Mouse (Mus musculus): ENCODE measurements around the gene Gm17304. TPM values are rescaled to one million over a fixed set of nuclear protein-coding genes. Genes with fewer than 3 reads are reported as not detected.

Gene Gm17304
- total and polyA plus RNA-seq, 2 experiments from 2014 or later = not detected

- Histone ChIP-seq H3K4me2 (ENCODE audit: low read depth, low read length, poor library complexity, severe bottlenecking) (no peak overlapping the region), H3K9ac (replicated peaks; ENCODE audit: low read length, poor library complexity, severe bottlenecking) (no peak overlapping the region), H3K4me1 (ENCODE audit: insufficient read depth, low read length) (no peaks in the 10 kb centered on the region), H3K27ac (ENCODE audit: low read depth, low read length) (no peak overlapping the region), H3K4me3 (ENCODE audit: low read depth, low read length) (no peak overlapping the region), H3K9me3 (ENCODE audit: low read length) (no peaks in the 10 kb centered on the region), H3K27me3 (ENCODE audit: insufficient read depth, low read length) (no peaks in the 10 kb centered on the region), H3K36me3 (ENCODE audit: insufficient read depth, low read length) (0 out of 2 replicates have a peak, but pooled peaks cover 3% of the 10 kb centered on the region)
- TF ChIP-seq CTCF (IDR thresholded peaks at IDR 0.05) = no peak
- WGBS = 88% methylated on average over 5 of the region's 5 CpGs
- DNase-seq (ENCODE audit: low spot score) (no peak), ATAC-seq (ENCODE audit: low FRiP score) (no peak)
Measured at GRCm38 (mm10) chr5:106607081-106607480, 1.8 kb upstream of the Gm17304 start.

- H3K36me3 ChIP-seq (ENCODE audit: insufficient read depth, low read length) = no peaks in the 10 kb centered on the region
- no peak for TF ChIP-seq CTCF (IDR thresholded peaks at IDR 0.05)
- no peak for ATAC-seq (ENCODE audit: low FRiP score)
- H3K4me1 ChIP-seq (ENCODE audit: insufficient read depth, low read length) = no peaks in the 10 kb centered on the region
- no peak overlapping the region for H3K9ac ChIP-seq (replicated peaks; ENCODE audit: low read length, poor library complexity, severe bottlenecking)
- H3K4me2 ChIP-seq (ENCODE audit: low read depth, low read length, poor library complexity, severe bottlenecking) = no peak overlapping the region
- H3K27ac ChIP-seq (ENCODE audit: low read depth, low read length) = no peak overlapping the region
- no peaks in the 10 kb centered on the region for H3K27me3 ChIP-seq (ENCODE audit: insufficient read depth, low read length)
- no peak overlapping the region for H3K4me3 ChIP-seq (ENCODE audit: low read depth, low read length)
- no peak for DNase-seq (ENCODE audit: low spot score)
- WGBS = 97% methylated on average over 2 of the region's 2 CpGs
- no peaks in the 10 kb centered on the region for H3K9me3 ChIP-seq (ENCODE audit: low read length)
Measured at GRCm38 (mm10) chr5:106612151-106612550, 3.3 kb downstream of the Gm17304 start.

GRCm38 (mm10) chr5:106614570-106614969 is 5.7 kb downstream of the Gm17304 start:
- DNase-seq (ENCODE audit: low spot score) (no peak), ATAC-seq (ENCODE audit: low FRiP score) (no peak)
- no peak overlapping the region for H3K4me2 ChIP-seq (ENCODE audit: low read depth, low read length, poor library complexity, severe bottlenecking)
- no peak overlapping the region for H3K9ac ChIP-seq (replicated peaks; ENCODE audit: low read length, poor library complexity, severe bottlenecking)
- H3K27ac ChIP-seq (ENCODE audit: low read depth, low read length) = no peak overlapping the region
- no peak overlapping the region for H3K4me3 ChIP-seq (ENCODE audit: low read depth, low read length)
- no peaks in the 10 kb centered on the region for H3K4me1 ChIP-seq (ENCODE audit: insufficient read depth, low read length)
- H3K9me3 ChIP-seq (ENCODE audit: low read length) = no peaks in the 10 kb centered on the region
- H3K27me3 ChIP-seq (ENCODE audit: insufficient read depth, low read length) = no peaks in the 10 kb centered on the region
- no peaks in the 10 kb centered on the region for H3K36me3 ChIP-seq (ENCODE audit: insufficient read depth, low read length)
- WGBS = 86% methylated on average over 7 of the region's 7 CpGs
- no peak for TF ChIP-seq CTCF (IDR thresholded peaks at IDR 0.05)

- DNase-seq (ENCODE audit: low spot score) (no peak), ATAC-seq (ENCODE audit: low FRiP score) (no peak)
- no peaks in the 10 kb centered on the region for H3K36me3 ChIP-seq (ENCODE audit: insufficient read depth, low read length)
- H3K4me1 ChIP-seq (ENCODE audit: insufficient read depth, low read length) = no peaks in the 10 kb centered on the region
- H3K9ac ChIP-seq (replicated peaks; ENCODE audit: low read length, poor library complexity, severe bottlenecking) = no peak overlapping the region
- no peaks in the 10 kb centered on the region for H3K9me3 ChIP-seq (ENCODE audit: low read length)
- H3K4me2 ChIP-seq (ENCODE audit: low read depth, low read length, poor library complexity, severe bottlenecking) = no peak overlapping the region
- no peak overlapping the region for H3K4me3 ChIP-seq (ENCODE audit: low read depth, low read length)
- TF ChIP-seq CTCF (IDR thresholded peaks at IDR 0.05) = no peak
- H3K27ac ChIP-seq (ENCODE audit: low read depth, low read length) = no peak overlapping the region
- 91% methylated on average over 2 of the region's 2 CpGs for WGBS
- no peaks in the 10 kb centered on the region for H3K27me3 ChIP-seq (ENCODE audit: insufficient read depth, low read length)
Measured at GRCm38 (mm10) chr5:106615006-106615405, 6.1 kb downstream of the Gm17304 start.

- DNase-seq (ENCODE audit: low spot score) = no peak
- TF ChIP-seq CTCF (IDR thresholded peaks at IDR 0.05) = no peak
- no peaks in the 10 kb centered on the region for H3K27me3 ChIP-seq (ENCODE audit: insufficient read depth, low read length)
- H3K4me1 ChIP-seq (ENCODE audit: insufficient read depth, low read length) = no peaks in the 10 kb centered on the region
- H3K9ac ChIP-seq (replicated peaks; ENCODE audit: low read length, poor library complexity, severe bottlenecking) = no peak overlapping the region
- no peak overlapping the region for H3K27ac ChIP-seq (ENCODE audit: low read depth, low read length)
- WGBS = 91% methylated on average over 6 of the region's 6 CpGs
- no peak for ATAC-seq (ENCODE audit: low FRiP score)
- H3K9me3 ChIP-seq (ENCODE audit: low read length) = no peaks in the 10 kb centered on the region
- H3K36me3 ChIP-seq (ENCODE audit: insufficient read depth, low read length) = no peaks in the 10 kb centered on the region
- H3K4me3 ChIP-seq (ENCODE audit: low read depth, low read length) = no peak overlapping the region
- no peak overlapping the region for H3K4me2 ChIP-seq (ENCODE audit: low read depth, low read length, poor library complexity, severe bottlenecking)
Measured at GRCm38 (mm10) chr5:106620446-106620845, 11.5 kb downstream of the Gm17304 start.

GRCm38 (mm10) chr5:106622193-106622592 is 13.3 kb downstream of the Gm17304 start:
- Histone ChIP-seq H3K9ac (replicated peaks; ENCODE audit: low read length, poor library complexity, severe bottlenecking) (no peak overlapping the region), H3K4me3 (ENCODE audit: low read depth, low read length) (no peak overlapping the region), H3K36me3 (ENCODE audit: insufficient read depth, low read length) (no peaks in the 10 kb centered on the region), H3K4me1 (ENCODE audit: insufficient read depth, low read length) (no peaks in the 10 kb centered on the region), H3K9me3 (ENCODE audit: low read length) (no peaks in the 10 kb centered on the region), H3K27me3 (ENCODE audit: insufficient read depth, low read length) (no peaks in the 10 kb centered on the region), H3K4me2 (ENCODE audit: low read depth, low read length, poor library complexity, severe bottlenecking) (no peak overlapping the region), H3K27ac (ENCODE audit: low read depth, low read length) (no peak overlapping the region)
- 87% methylated on average over 5 of the region's 5 CpGs for WGBS
- ATAC-seq (ENCODE audit: low FRiP score) = no peak
- DNase-seq (ENCODE audit: low spot score) = no peak
- TF ChIP-seq CTCF (IDR thresholded peaks at IDR 0.05) = no peak
